ENCODE assay signal across 8 mouse cellular contexts in genomic region chr9:20727601-20728113, GRCm38 (mm10). TPM values are rescaled to one million over a fixed set of nuclear protein-coding genes. Genes with fewer than 3 reads are reported as not detected.
DNase-seq lines count a peak whose midpoint lies in the region; ATAC-seq and TF ChIP-seq lines count a peak whose summit lies in the region.

No protein-coding gene starts in this region.

- TF ChIP-seq POLR2A in brain, embryonic 14.5 days (IDR thresholded peaks at IDR 0.05; ENCODE audit: borderline replicate concordance, extremely low read depth, insufficient read depth, insufficient read length, poor library complexity, severe bottlenecking): no peak

- DNase-seq in right cerebral cortex, adult 18-20 months: peak; percentile 53
- no peak for DNase-seq in right cerebral cortex, adult 2 months (ENCODE audit: low spot score in 2 of 2)
- peak; percentile 69 for DNase-seq in brain, embryonic 14.5 days (ENCODE audit: low read depth)
- DNase-seq in gastrocnemius, postnatal 14 days: peak; percentile 65
- no peak for DNase-seq in frontal cortex, adult 2 months (ENCODE audit: extremely low spot score in 1 of 2, low spot score in 1 of 2)

- H3K9ac ChIP-seq in intestine, embryonic 15.5 days: peak overlapping the region; percentile 11; the same call in 1 of the 2 replicates
- no peak overlapping the region for H3K9ac ChIP-seq in liver, embryonic 16.5 days (ENCODE audit: low read depth, low read length)
- H3K9ac ChIP-seq in neural tube, embryonic 13.5 days: peak overlapping the region; percentile 85

- H3K4me2 ChIP-seq in intestine, embryonic 15.5 days (replicated peaks): peak overlapping the region; percentile 97
- peak overlapping the region; percentile 65 for H3K4me2 ChIP-seq in liver, embryonic 16.5 days (ENCODE audit: low read depth, low read length)
- H3K4me2 ChIP-seq in neural tube, embryonic 13.5 days: peak overlapping the region; percentile 97

- peak; percentile 23; the same call in 1 of the 2 replicates for TF ChIP-seq CTCF in brain, embryonic 14.5 days (IDR thresholded peaks at IDR 0.05; ENCODE audit: borderline replicate concordance, extremely low read depth, insufficient read depth, insufficient read length)

- WGBS in intestine, embryonic 15.5 days: under 1% methylated on average over 46 of the region's 46 CpGs
- under 1% methylated on average over 44 of the region's 46 CpGs for WGBS in liver, embryonic 16.5 days (ENCODE audit: insufficient replicate concordance)
- WGBS in neural tube, embryonic 13.5 days: under 1% methylated on average over 43 of the region's 46 CpGs

- ATAC-seq in intestine, embryonic 15.5 days: peak; percentile 85
- ATAC-seq in liver, embryonic 16.5 days (ENCODE audit: low read depth): peak; percentile 15; the same call in 1 of the 2 replicates
- peak; percentile 60 for ATAC-seq in neural tube, embryonic 13.5 days (ENCODE audit: low read depth)

- H3K4me1 ChIP-seq in intestine, embryonic 15.5 days (replicated peaks): peaks cover 16% of the 10 kb centered on the region
- H3K4me1 ChIP-seq in liver, embryonic 16.5 days (ENCODE audit: control insufficient read depth, low read depth, low read length): peaks cover 3% of the 10 kb centered on the region; the same call in 1 of the 2 replicates
- peaks cover 47% of the 10 kb centered on the region for H3K4me1 ChIP-seq in neural tube, embryonic 13.5 days (replicated peaks)

- peak overlapping the region; percentile 48 for H3K4me3 ChIP-seq in intestine, embryonic 15.5 days (replicated peaks)
- peak overlapping the region; percentile 47 for H3K4me3 ChIP-seq in liver, embryonic 16.5 days (ENCODE audit: low read depth, low read length)
- peak overlapping the region; percentile 62 for H3K4me3 ChIP-seq in neural tube, embryonic 13.5 days

- no peaks in the 10 kb centered on the region; the same call in 1 of the 2 replicates for H3K9me3 ChIP-seq in intestine, embryonic 15.5 days
- no peaks in the 10 kb centered on the region for H3K9me3 ChIP-seq in liver, embryonic 16.5 days (replicated peaks; ENCODE audit: control insufficient read depth, low read length)
- no peaks in the 10 kb centered on the region for H3K9me3 ChIP-seq in neural tube, embryonic 13.5 days

- no peak overlapping the region for H3K27ac ChIP-seq in intestine, embryonic 15.5 days
- H3K27ac ChIP-seq in liver, embryonic 16.5 days (ENCODE audit: low read length): no peak overlapping the region
- peak overlapping the region; percentile 61 for H3K27ac ChIP-seq in neural tube, embryonic 13.5 days (replicated peaks)

- intact Hi-C loops in gastrocnemius, postnatal 14 days (cut with DNase I; ENCODE audit: low total_unique reads): loop anchor here (5.0 kb wide), 1 partner anchor 65 kb away; no protein-coding TSS in a partner anchor

- peaks cover 46% of the 10 kb centered on the region for H3K27me3 ChIP-seq in intestine, embryonic 15.5 days (replicated peaks)
- H3K27me3 ChIP-seq in liver, embryonic 16.5 days (ENCODE audit: control insufficient read depth, insufficient read depth, low read depth, low read length): peaks cover 60% of the 10 kb centered on the region
- H3K27me3 ChIP-seq in neural tube, embryonic 13.5 days: peaks cover 27% of the 10 kb centered on the region

- H3K36me3 ChIP-seq in intestine, embryonic 15.5 days: no peaks in the 10 kb centered on the region
- no peaks in the 10 kb centered on the region for H3K36me3 ChIP-seq in liver, embryonic 16.5 days (ENCODE audit: control insufficient read depth, insufficient read depth)
- no peaks in the 10 kb centered on the region for H3K36me3 ChIP-seq in neural tube, embryonic 13.5 days

RNA-seq across cellular contexts. Expression of gene Olfm2, which starts 18.5 kb away (rescaled TPM):
- polyA plus RNA-seq in brain, embryonic 14.5 days (2012; rRNA removed): 139 and 162 TPM in 2 replicates
- under 1 TPM in 1 of 2 experiments, not detected in 1; 0.29 TPM for total RNA-seq in gastrocnemius, postnatal 14 days (2021)
- 8.1 and 8.8 TPM in 2 replicates for polyA plus RNA-seq in intestine, embryonic 15.5 days (2015; fragmentation: Nextera tagmentation; extraction: Ambion mirVana)
- 0.20 and 0.25 TPM in 2 replicates for polyA plus RNA-seq in liver, embryonic 16.5 days (2015; fragmentation: Nextera tagmentation; extraction: Ambion mirVana)
- polyA plus RNA-seq in neural tube, embryonic 13.5 days (2015; fragmentation: Nextera tagmentation; extraction: Ambion mirVana): 127 and 128 TPM in 2 replicates
- 126 and 152 TPM in 2 replicates for polyA plus RNA-seq in frontal cortex, adult 2 months (2012; rRNA removed)

Comparison
In these comparisons a context has a peak if more than half of its experiments do, and no peak if none do; other contexts are left out.
1. DNase-seq: peak in right cerebral cortex, adult 18-20 months (single experiment), brain, embryonic 14.5 days (single experiment) and gastrocnemius, postnatal 14 days (single experiment); none in right cerebral cortex, adult 2 months (0 of 2) and frontal cortex, adult 2 months (0 of 2).
2. ATAC-seq: peak in every context shown above with its lines; median percentile 85 in intestine, embryonic 15.5 days; 60 in neural tube, embryonic 13.5 days; 15 in liver, embryonic 16.5 days.
3. RNA of gene Olfm2, which starts 18.5 kb away (polyA plus RNA-seq): 139 to 162 TPM in brain, embryonic 14.5 days, 127 to 128 TPM in neural tube, embryonic 13.5 days and 126 to 152 TPM in frontal cortex, adult 2 months; 8.1 to 8.8 TPM in intestine, embryonic 15.5 days and 0.20 to 0.25 TPM in liver, embryonic 16.5 days; every median in the first group is over 10 times any median in the second.
4. Peak in every context shown above with its lines, with median percentiles within 50 percentile points of each other: H3K4me2 ChIP-seq and H3K4me3 ChIP-seq.